Mouse (Mus musculus) CH12.LX (cell line): Measurements from ENCODE around the gene Dnase2a. TPM values are rescaled to one million over a fixed set of nuclear protein-coding genes. Genes with fewer than 3 reads are reported as not detected.
A peak's percentile ranks its signal among the peaks of the same experiment; 100 is the strongest.

ENCODE experiments used
- DNase-seq: peaks from one replicate; pipeline ENCODE4 v3.0.0-alpha.2; 2013; ENCODE audit errors: extremely low read depth
- H3K27ac ChIP-seq: 2 replicates; pipeline ENCODE4 v1.5.1; 2012; ENCODE audit warnings: low read depth, mild to moderate bottlenecking, control low read depth, moderate library complexity; ENCODE audit not compliant: insufficient read depth
- H3K27me3 ChIP-seq: replicated peaks from 2 replicates; pipeline ENCODE3; 2012; ENCODE audit warnings: inconsistent platforms
- H3K36me3 ChIP-seq, 2 experiments: replicated peaks in 1 of 2; 2 replicates each; pipeline versions ENCODE3 to v1.6.1; 2012; ENCODE audit warnings: inconsistent platforms in 1 of 2, low read length in 1 of 2, mild to moderate bottlenecking in 1 of 2, mixed read lengths in 1 of 2, moderate library complexity in 1 of 2; ENCODE audit not compliant: control insufficient read depth in 1 of 2, insufficient read depth in 1 of 2
- H3K4me1 ChIP-seq, 2 experiments: 2 replicates each; pipeline ENCODE4 v1.6.1; 2012; ENCODE audit warnings: inconsistent platforms in 1 of 2, moderate library complexity in 1 of 2; ENCODE audit not compliant: insufficient read depth in 2 of 2, control insufficient read depth in 1 of 2
- H3K4me2 ChIP-seq: 2 replicates; pipeline ENCODE4 v1.6.1; 2012; ENCODE audit warnings: low read depth, mild to moderate bottlenecking, control low read depth; ENCODE audit not compliant: poor library complexity, insufficient read depth, severe bottlenecking
- H3K4me3 ChIP-seq, 3 experiments: fragments of 150-350 bp in 1 of 3; sonication (generic) in 1 of 3; replicated peaks in 1 of 3; 2 replicates each; pipeline versions ENCODE3 to v1.5.1; 2011 to 2012; ENCODE audit warnings: low read depth in 2 of 3, low read length in 2 of 3, mild to moderate bottlenecking in 2 of 3, moderate library complexity in 2 of 3, control low read depth in 1 of 3, improper control_type of control experiment in 1 of 3, inconsistent platforms in 1 of 3, mixed read lengths in 1 of 3; ENCODE audit not compliant: poor library complexity in 1 of 3
- H3K79me2 ChIP-seq: replicated peaks from 2 replicates; pipeline ENCODE4 v1.6.1; 2012; ENCODE audit warnings: mild to moderate bottlenecking, moderate library complexity; ENCODE audit not compliant: control insufficient read depth, poor library complexity, insufficient read depth, severe bottlenecking; ENCODE audit errors: extremely low read depth
- H3K9ac ChIP-seq: 2 replicates; pipeline ENCODE4 v1.6.1; 2012; ENCODE audit warnings: low read depth, mild to moderate bottlenecking, control low read depth, moderate library complexity; ENCODE audit not compliant: insufficient read depth
- H3K9me3 ChIP-seq: replicated peaks from 2 replicates; pipeline ENCODE3; 2012; ENCODE audit warnings: low read length, inconsistent platforms, mixed read lengths
- CTCF ChIP-seq, 2 experiments: IDR thresholded peaks in 1 of 2; conservative IDR thresholded peaks in 1 of 2; 2 replicates each; pipeline ENCODE4 v1.5.1; 2011 to 2012; ENCODE audit warnings: low read depth in 2 of 2, low read length in 2 of 2, improper control_type of control experiment in 1 of 2, inconsistent platforms in 1 of 2, mild to moderate bottlenecking in 1 of 2, moderate library complexity in 1 of 2
- E2F4 ChIP-seq: IDR thresholded peaks from 2 replicates; pipeline ENCODE4 v1.6.1; 2011; ENCODE audit warnings: low read depth, low read length, improper control_type of control experiment; ENCODE audit not compliant: insufficient replicate concordance
- ELF1 ChIP-seq: IDR thresholded peaks from 2 replicates; pipeline ENCODE4 v1.6.1; 2014; ENCODE audit warnings: low read depth, mild to moderate bottlenecking, inconsistent platforms, low read length, improper control_type of control experiment
- ETS1 ChIP-seq: conservative IDR thresholded peaks from 2 replicates; pipeline ENCODE4 v1.6.1; 2012; ENCODE audit warnings: low read depth, mild to moderate bottlenecking, inconsistent platforms, low read length, improper control_type of control experiment, moderate library complexity
- GABPA ChIP-seq: IDR thresholded peaks from 2 replicates; pipeline ENCODE4 v1.6.1; 2012; ENCODE audit warnings: low read depth, low read length, improper control_type of control experiment, inconsistent platforms; ENCODE audit not compliant: insufficient replicate concordance
- HCFC1 ChIP-seq: IDR thresholded peaks from 2 replicates; pipeline ENCODE4 v1.6.1; 2012; ENCODE audit warnings: low read depth, mild to moderate bottlenecking, inconsistent platforms, low read length, improper control_type of control experiment
- IRF4 ChIP-seq: IDR thresholded peaks from 2 replicates; pipeline ENCODE4 v1.6.1; 2014; ENCODE audit warnings: low read depth, mild to moderate bottlenecking, inconsistent platforms, low read length, improper control_type of control experiment
- JUN ChIP-seq: IDR thresholded peaks from 2 replicates; pipeline ENCODE4 v1.6.1; 2011; ENCODE audit warnings: low read depth, mild to moderate bottlenecking, low read length, improper control_type of control experiment, moderate library complexity; ENCODE audit not compliant: insufficient read depth
- KAT2A ChIP-seq: IDR thresholded peaks from 2 replicates; pipeline ENCODE4 v1.6.1; 2012; ENCODE audit warnings: low read length, improper control_type of control experiment, inconsistent platforms; ENCODE audit not compliant: insufficient replicate concordance
- MAX ChIP-seq: IDR thresholded peaks from 2 replicates; pipeline ENCODE4 v1.6.1; 2011; ENCODE audit warnings: low read length, improper control_type of control experiment
- MAZ ChIP-seq: IDR thresholded peaks from 2 replicates; pipeline ENCODE4 v1.6.1; 2012; ENCODE audit warnings: low read depth, mild to moderate bottlenecking, inconsistent platforms, low read length, improper control_type of control experiment, moderate library complexity
- MEF2A ChIP-seq: IDR thresholded peaks from 2 replicates; pipeline ENCODE4 v1.6.1; 2014; ENCODE audit warnings: low read depth, mild to moderate bottlenecking, inconsistent platforms, low read length, improper control_type of control experiment, borderline replicate concordance
- MXI1 ChIP-seq: IDR thresholded peaks from 2 replicates; pipeline ENCODE4 v1.6.1; 2011; ENCODE audit warnings: mild to moderate bottlenecking, low read depth, low read length, improper control_type of control experiment
- MYC ChIP-seq: IDR thresholded peaks from 2 replicates; pipeline ENCODE4 v1.6.1; 2011; ENCODE audit warnings: low read depth, mild to moderate bottlenecking, improper control_type of control experiment, low read length
- NELFE ChIP-seq: IDR thresholded peaks from 2 replicates; pipeline ENCODE4 v1.6.1; 2011; ENCODE audit warnings: low read depth, low read length, improper control_type of control experiment
- NRF1 ChIP-seq: IDR thresholded peaks from 2 replicates; pipeline ENCODE4 v1.6.1; 2014; ENCODE audit warnings: low read depth, mild to moderate bottlenecking, inconsistent platforms, low read length, improper control_type of control experiment, moderate library complexity
- POLR2A ChIP-seq: IDR thresholded peaks from 2 replicates; pipeline ENCODE4 v1.6.1; 2011; ENCODE audit warnings: low read depth, mild to moderate bottlenecking, improper control_type of control experiment, low read length
- POLR2AphosphoS2 ChIP-seq: IDR thresholded peaks from 2 replicates; pipeline ENCODE4 v1.6.1; 2011; ENCODE audit warnings: low read depth, low read length, improper control_type of control experiment
- RAD21 ChIP-seq: IDR thresholded peaks from 2 replicates; pipeline ENCODE4 v1.6.1; 2011; ENCODE audit warnings: low read depth, mild to moderate bottlenecking, low read length, improper control_type of control experiment, moderate library complexity
- RCOR1 ChIP-seq: conservative IDR thresholded peaks from 2 replicates; pipeline ENCODE4 v1.6.1; 2012; ENCODE audit warnings: low read depth, mild to moderate bottlenecking, inconsistent platforms, low read length, improper control_type of control experiment
- SMC3 ChIP-seq: IDR thresholded peaks from 2 replicates; pipeline ENCODE4 v1.6.1; 2011; ENCODE audit warnings: low read depth, low read length, improper control_type of control experiment
- TBP ChIP-seq: conservative IDR thresholded peaks from 2 replicates; pipeline ENCODE4 v1.6.1; 2011; ENCODE audit warnings: low read depth, low read length, improper control_type of control experiment
- TCF12 ChIP-seq: IDR thresholded peaks from 2 replicates; pipeline ENCODE4 v1.6.1; 2014; ENCODE audit warnings: low read depth, mild to moderate bottlenecking, inconsistent platforms, low read length, improper control_type of control experiment
- UBTF ChIP-seq: IDR thresholded peaks from 2 replicates; pipeline ENCODE4 v1.6.1; 2012; ENCODE audit warnings: low read depth, mild to moderate bottlenecking, inconsistent platforms, low read length, improper control_type of control experiment, moderate library complexity
- USF2 ChIP-seq: conservative IDR thresholded peaks from 2 replicates; pipeline ENCODE4 v1.6.1; 2011; ENCODE audit warnings: low read depth, low read length, improper control_type of control experiment
- ZC3H11A ChIP-seq: IDR thresholded peaks from 2 replicates; pipeline ENCODE4 v1.6.1; 2012; ENCODE audit warnings: low read depth, mild to moderate bottlenecking, inconsistent platforms, low read length, improper control_type of control experiment
- ZNF384 ChIP-seq: IDR thresholded peaks from 2 replicates; pipeline ENCODE4 v1.6.1; 2012; ENCODE audit warnings: low read depth, low read length, improper control_type of control experiment, inconsistent platforms
- dilution Hi-C: fragments of 300-500 bp; cut with MboI; formaldehyde crosslinking; loops from 2 replicates; pipeline ENCODE4 v1.14.3; 2020; ENCODE audit warnings: low sequenced_read_pairs; ENCODE audit not compliant: extremely low pct_unique_long_range_greater_than_20kb, extremely low pct_ligation_motif_present
- in situ Hi-C: fragments of 300-500 bp; cut with MboI; formaldehyde crosslinking; loops from 3 replicates; pipeline ENCODE4 v1.14.3; 2019; ENCODE audit warnings: low sequenced_read_pairs, low pct_ligation_motif_present, low pct_unique_long_range_greater_than_20kb, mixed read lengths
- polyA plus RNA-seq: library from polyadenylated mRNA; unstranded; fragments of >175 nt; gene quantifications from 2 replicates; pipeline ENCODE4 v1.2.1, GENCODE M21; 2012; ENCODE audit warnings: low read depth; ENCODE audit not compliant: insufficient read length
- total RNA-seq, 2 experiments: library from RNA; depleted of rRNA; stranded (reverse); fragments of 300-350 nt in 1 of 2; fragments of >200 nt in 1 of 2; gene quantifications; 2 replicates each; pipeline ENCODE4 v1.2.3; 2012 to 2014

Dnase2a gene
- total and polyA plus RNA-seq, 3 experiments = 12.8 to 25.4 (median 15.0) TPM

- Histone ChIP-seq H3K4me1 (peaks cover 4 to 13% of the 10 kb centered on the region in 2 experiments; a peak in 3 of 4 replicates), H3K79me2 (no peaks in the 10 kb centered on the region), H3K4me3 (peak overlapping the region; percentile 61 to 79 (median 63)), H3K4me2 (peak overlapping the region; percentile 86), H3K9ac (peak overlapping the region; percentile 63), H3K9me3 (no peaks in the 10 kb centered on the region), H3K36me3 (no peaks in the 10 kb centered on the region)
- dilution Hi-C loops = no loop called here
- DNase-seq = peak; percentile 70
- in situ Hi-C loops = no loop called here
- TF ChIP-seq CTCF (conservative IDR thresholded peaks at IDR 0.05 in 1 of 2, IDR thresholded peaks at IDR 0.05 in 1 of 2; ENCODE audit: low read depth in 2 of 2, low read length in 2 of 2) (peak in 1 of 2 experiments; percentile 98; a peak in 2 of 4 replicates), MEF2A (0 out of 2 replicates have a peak, but pooled peaks have one; percentile 27), MAX (peak; percentile 43; the same call in 1 of the 2 replicates), JUN (no peak), POLR2A (peak; percentile 53), USF2 (no peak), TCF12 (peak; percentile 47; the same call in 1 of the 2 replicates), TBP (no peak), RCOR1 (no peak), MYC (no peak), MAZ (peak; percentile 63; the same call in 1 of the 2 replicates), IRF4 (0 out of 2 replicates have a peak, but pooled peaks have one; percentile 39), NRF1 (peak; percentile 77), RAD21 (peak; percentile 70), UBTF (peak; percentile 60; the same call in 1 of the 2 replicates), POLR2AphosphoS2 (no peak), HCFC1 (peak; percentile 50), NELFE (peak; percentile 35), SMC3 (peak; percentile 50), ELF1 (peak; percentile 55; the same call in 1 of the 2 replicates)
- TF ChIP-seq, all 38 proteins: peak for 14
- Histone ChIP-seq H3K27ac (peak overlapping the region; percentile 41), H3K27me3 (peaks cover 21% of the 10 kb centered on the region)
Observed at GRCm38 (mm10) chr8:84902920-84903661, 5.3 kb upstream of the Dnase2a start.

GRCm38 (mm10) chr8:84904351-84904750 lies 4.0 kb upstream of the Dnase2a start:
- no peak overlapping the region for H3K9ac ChIP-seq

More at GRCm38 (mm10) chr8:84904351-84904750, 4.0 kb upstream of the Dnase2a start:
- dilution Hi-C loops (no loop called here), in situ Hi-C loops (no loop called here)
- no peaks in the 10 kb centered on the region for H3K79me2 ChIP-seq
- DNase-seq = no peak
- H3K27me3 ChIP-seq = peaks cover 21% of the 10 kb centered on the region
- H3K9me3 ChIP-seq = no peaks in the 10 kb centered on the region
- TF ChIP-seq UBTF = no peak
- no peak for TF ChIP-seq KAT2A
- TF ChIP-seq MAZ = no peak
- no peak for TF ChIP-seq POLR2A
- no peak for TF ChIP-seq RAD21
- no peak for TF ChIP-seq ZNF384
- TF ChIP-seq ELF1 = no peak
- no peak for TF ChIP-seq ETS1
- TF ChIP-seq JUN = no peak
- no peak for TF ChIP-seq ZC3H11A
- no peak for TF ChIP-seq E2F4
- no peak for TF ChIP-seq MXI1
- TF ChIP-seq POLR2AphosphoS2 = no peak
- no peak for TF ChIP-seq GABPA
- TF ChIP-seq RCOR1 = no peak
- no peak overlapping the region for H3K27ac ChIP-seq
- peaks cover 7 to 15% of the 10 kb centered on the region in 2 experiments for H3K4me1 ChIP-seq
- H3K4me3 ChIP-seq = no peak overlapping the region
- no peak overlapping the region for H3K4me2 ChIP-seq
- H3K36me3 ChIP-seq = no peaks in the 10 kb centered on the region
